Mouse (Mus musculus) hindbrain, embryonic 16.5 days (tissue): Measurements from ENCODE around the gene Gm45021. TPM values are rescaled to one million over a fixed set of nuclear protein-coding genes. Genes with fewer than 3 reads are reported as not detected.
A peak's percentile ranks its signal among the peaks of the same experiment; 100 is the strongest.
"Not testable (repeated sequence)": the region's sequence is repeated elsewhere in the genome, so short reads cannot be mapped to it uniquely, and the experiment has no call there.

Experiments used
- ATAC-seq: fragments of 200-750 bp; cut with Nextera tagmentation; 2 replicates; pipeline ENCODE4 v1.8.0; 2017; ENCODE audit warnings: moderate TSS enrichment, moderate library complexity
- H3K27ac ChIP-seq: fragments of 300-500 bp; sonication (generic); 2 replicates; pipeline ENCODE4 v1.5.1; 2014; ENCODE audit warnings: low read depth, mild to moderate bottlenecking, control low read depth, low read length, moderate library complexity
- H3K27me3 ChIP-seq: fragments of 300-500 bp; sonication (generic); replicated peaks from 2 replicates; pipeline ENCODE4 v1.6.1; 2014; ENCODE audit warnings: low read length; ENCODE audit not compliant: control insufficient read depth, insufficient read depth
- H3K36me3 ChIP-seq: fragments of 300-500 bp; sonication (generic); 2 replicates; pipeline ENCODE4 v1.6.1; 2014; ENCODE audit warnings: mild to moderate bottlenecking, low read length, moderate library complexity, mixed read lengths; ENCODE audit not compliant: control insufficient read depth, insufficient read depth
- H3K4me1 ChIP-seq: fragments of 300-500 bp; sonication (generic); 2 replicates; pipeline ENCODE4 v1.6.1; 2014; ENCODE audit warnings: low read depth, low read length; ENCODE audit not compliant: control insufficient read depth, insufficient read depth
- H3K4me2 ChIP-seq: fragments of 300-500 bp; sonication (generic); 2 replicates; pipeline ENCODE4 v1.6.1; 2014; ENCODE audit warnings: mild to moderate bottlenecking, low read length, control low read depth, moderate library complexity
- H3K4me3 ChIP-seq: fragments of 300-500 bp; sonication (generic); 2 replicates; pipeline ENCODE4 v1.5.1; 2014; ENCODE audit warnings: mild to moderate bottlenecking, low read length, control low read depth, moderate library complexity
- H3K9ac ChIP-seq: fragments of 300-500 bp; sonication (generic); 2 replicates; pipeline ENCODE4 v1.6.1; 2014; ENCODE audit warnings: low read depth, mild to moderate bottlenecking, control low read depth, low read length, moderate library complexity
- H3K9me3 ChIP-seq: fragments of 300-500 bp; sonication (generic); 2 replicates; pipeline ENCODE4 v1.6.1; 2014; ENCODE audit warnings: mild to moderate bottlenecking, low read length, moderate library complexity; ENCODE audit not compliant: control insufficient read depth
- WGBS: fragments of 180-500 bp; shearing (Covaris S2); extraction: QIAGEN DNeasy Blood & Tissue Kit; methylation state at CpG from one replicate; pipeline ENCODE4 v1.1.7; 2014; 5-methylcytosine and 5-hydroxymethylcytosine counted together
- polyA plus RNA-seq: library from polyadenylated mRNA; unstranded; fragments of >200 nt; fragmentation: Nextera tagmentation; extraction: Ambion mirVana; gene quantifications from 2 replicates; pipeline ENCODE4 v1.2.1, GENCODE M21; 2015

The Gm45021 gene
- polyA plus RNA-seq, 1 experiment from 2014 or later = not detected

- H3K4me1 ChIP-seq = peaks cover 14% of the 10 kb centered on the region
- peaks cover 29% of the 10 kb centered on the region for H3K36me3 ChIP-seq
- peak within 1 kb of the TSS; percentile 97 for H3K9ac ChIP-seq
- H3K4me3 ChIP-seq = peak within 1 kb of the TSS; percentile 74
- no peaks in the 10 kb centered on the region for H3K27me3 ChIP-seq
- peak; percentile 99 for ATAC-seq
- WGBS = 3% methylated on average over 42 of the region's 42 CpGs
- peaks cover 14% of the 10 kb centered on the region for H3K9me3 ChIP-seq
- peak within 1 kb of the TSS; percentile 93 for H3K27ac ChIP-seq
- peak within 1 kb of the TSS; percentile 91 for H3K4me2 ChIP-seq
Observed at GRCm38 (mm10) chr6:48601271-48602079, 12.1 kb downstream of the Gm45021 start, which contains the start of gene Zfp775. Gene Zfp775 (plus strand): TSS chr6:48602063.

- WGBS = under 1% methylated on average over 28 of the region's 28 CpGs
Observed at GRCm38 (mm10) chr6:48602080-48602741, 12.8 kb downstream of the Gm45021 start.

GRCm38 (mm10) chr6:48608124-48608523, 18.7 kb downstream of the Gm45021 start:
- Histone ChIP-seq H3K27ac (no peak overlapping the region), H3K9me3 (no peaks in the 10 kb centered on the region), H3K4me3 (no peak overlapping the region), H3K9ac (no peak overlapping the region), H3K36me3 (no peaks in the 10 kb centered on the region), H3K4me2 (no peak overlapping the region), H3K4me1 (peaks cover 2% of the 10 kb centered on the region), H3K27me3 (no peaks in the 10 kb centered on the region)
- 69% methylated on average over 2 of the region's 2 CpGs for WGBS
- ATAC-seq = no peak

More at GRCm38 (mm10) chr6:48602080-48602741, 12.8 kb downstream of the Gm45021 start:
- H3K4me3 ChIP-seq = peak overlapping the region; percentile 74
- H3K9ac ChIP-seq = peak overlapping the region; percentile 97
- peak overlapping the region; percentile 93 for H3K27ac ChIP-seq
- peak; percentile 87 for ATAC-seq
- H3K27me3 ChIP-seq = no peaks in the 10 kb centered on the region
- H3K4me2 ChIP-seq = peak overlapping the region; percentile 91
- peaks cover 22% of the 10 kb centered on the region for H3K36me3 ChIP-seq
- H3K9me3 ChIP-seq = peaks cover 6% of the 10 kb centered on the region
- peaks cover 14% of the 10 kb centered on the region for H3K4me1 ChIP-seq

- 56% methylated on average over 7 of the region's 7 CpGs for WGBS
- no peaks in the 10 kb centered on the region for H3K9me3 ChIP-seq
- H3K9ac ChIP-seq = no peak overlapping the region
- no peaks in the 10 kb centered on the region for H3K4me1 ChIP-seq
- no peak for ATAC-seq
- peaks cover 8% of the 10 kb centered on the region for H3K36me3 ChIP-seq
- no peak overlapping the region for H3K4me3 ChIP-seq
- no peak overlapping the region for H3K27ac ChIP-seq
- H3K4me2 ChIP-seq = no peak overlapping the region
- H3K27me3 ChIP-seq = no peaks in the 10 kb centered on the region
Observed at GRCm38 (mm10) chr6:48609512-48609911, 20.1 kb downstream of the Gm45021 start.

- Histone ChIP-seq H3K4me2 (no peak overlapping the region), H3K27me3 (no peaks in the 10 kb centered on the region), H3K4me1 (no peaks in the 10 kb centered on the region), H3K9me3 (no peaks in the 10 kb centered on the region), H3K36me3 (peaks cover 14% of the 10 kb centered on the region), H3K9ac (no peak overlapping the region), H3K27ac (no peak overlapping the region), H3K4me3 (no peak overlapping the region)
- no peak for ATAC-seq
- WGBS = 74% methylated on average over 3 of the region's 3 CpGs
Observed at GRCm38 (mm10) chr6:48610657-48611056, 21.2 kb downstream of the Gm45021 start.

GRCm38 (mm10) chr6:48613464-48613863, 24.1 kb downstream of the Gm45021 start:
- Histone ChIP-seq H3K4me1 (no peaks in the 10 kb centered on the region), H3K27me3 (no peaks in the 10 kb centered on the region), H3K4me2 (no peak overlapping the region), H3K27ac (no peak overlapping the region), H3K9ac (no peak overlapping the region), H3K36me3 (peaks cover 14% of the 10 kb centered on the region), H3K4me3 (no peak overlapping the region), H3K9me3 (no peaks in the 10 kb centered on the region)
- WGBS = 87% methylated on average over 4 of the region's 4 CpGs
- no peak for ATAC-seq

- Histone ChIP-seq H3K27me3 (no peaks in the 10 kb centered on the region), H3K36me3 (peaks cover 19% of the 10 kb centered on the region), H3K4me2 (no peak overlapping the region), H3K9me3 (no peaks in the 10 kb centered on the region), H3K4me1 (no peaks in the 10 kb centered on the region), H3K9ac (no peak overlapping the region), H3K27ac (no peak overlapping the region), H3K4me3 (no peak overlapping the region)
- 93% methylated on average over 5 of the region's 5 CpGs for WGBS
- no peak for ATAC-seq
Observed at GRCm38 (mm10) chr6:48614756-48615155, 25.3 kb downstream of the Gm45021 start.

- Histone ChIP-seq H3K9ac (no peak overlapping the region), H3K4me1 (no peaks in the 10 kb centered on the region), H3K27ac (no peak overlapping the region), H3K4me3 (no peak overlapping the region), H3K4me2 (no peak overlapping the region), H3K9me3 (no peaks in the 10 kb centered on the region), H3K27me3 (no peaks in the 10 kb centered on the region), H3K36me3 (peaks cover 19% of the 10 kb centered on the region)
- no peak for ATAC-seq
- WGBS = 93% methylated on average over 30 of the region's 30 CpGs
Observed at GRCm38 (mm10) chr6:48620031-48620430, 30.6 kb downstream of the Gm45021 start.

- ATAC-seq, H3K9ac ChIP-seq, H3K4me2 ChIP-seq, H3K27ac ChIP-seq, H3K9me3 ChIP-seq, H3K4me1 ChIP-seq, H3K4me3 ChIP-seq, H3K27me3 ChIP-seq: not testable (repeated sequence)
- WGBS = 85% methylated on average over 8 of the region's 8 CpGs
- H3K36me3 ChIP-seq = peaks cover 18% of the 10 kb centered on the region
Observed at GRCm38 (mm10) chr6:48622186-48622843, 32.9 kb downstream of the Gm45021 start.
